7 mouse cellular contexts compared by ENCODE assay signal in genomic region chr13:52469795-52470690, GRCm38 (mm10).
DNase-seq lines count a peak whose midpoint lies in the region; ATAC-seq lines count a peak whose summit lies in the region.

No protein-coding gene starts in this region.

- no peak overlapping the region for H3K4me2 ChIP-seq in midbrain, embryonic 15.5 days

- no peaks in the 10 kb centered on the region for H3K27me3 ChIP-seq in midbrain, embryonic 15.5 days (replicated peaks)

- intact Hi-C loops in heart, postnatal 10 days (cut with DNase I), result no loop called here

- peak; percentile 46 for DNase-seq in urinary bladder, postnatal 14 days (ENCODE audit: low spot score)
- no peak for DNase-seq in urinary bladder, postnatal 4 days (ENCODE audit: low spot score in 2 of 2)
- DNase-seq in cerebellum, adult 8-10 months, result peak; percentile 88
- peak; percentile 34 to 39 for DNase-seq in heart, postnatal 10 days
- DNase-seq in c-Kit-positive CD71-positive TER-119-positive erythroid progenitor cells, embryonic 14.5 days (ENCODE audit: low spot score), result no peak
- no peak for DNase-seq in yolk sac, embryonic 10.5 days (ENCODE audit: low spot score)

- peaks cover 15% of the 10 kb centered on the region for H3K4me1 ChIP-seq in midbrain, embryonic 15.5 days

- no peaks in the 10 kb centered on the region for H3K9me3 ChIP-seq in midbrain, embryonic 15.5 days

- no peaks in the 10 kb centered on the region for H3K36me3 ChIP-seq in midbrain, embryonic 15.5 days (replicated peaks)

- WGBS in midbrain, embryonic 15.5 days, result 16% methylated on average over 10 of the region's 10 CpGs

- no peak overlapping the region for H3K4me3 ChIP-seq in midbrain, embryonic 15.5 days

- H3K9ac ChIP-seq in midbrain, embryonic 15.5 days, result no peak overlapping the region

- peak overlapping the region; percentile 86 for H3K27ac ChIP-seq in midbrain, embryonic 15.5 days

- peak; percentile 91 for ATAC-seq in midbrain, embryonic 15.5 days (replicated peaks)

Comparison
In these comparisons a context has a peak if more than half of its experiments do, and no peak if none do; other contexts are left out.
1. DNase-seq: peak in urinary bladder, postnatal 14 days (single experiment), cerebellum, adult 8-10 months (single experiment) and heart, postnatal 10 days (2 of 2); none in urinary bladder, postnatal 4 days (0 of 2), c-Kit-positive CD71-positive TER-119-positive erythroid progenitor cells, embryonic 14.5 days (single experiment) and yolk sac, embryonic 10.5 days (single experiment).